Mouse (Mus musculus): ENCODE measurements at regions not wholly inside any gene's neighbourhood (a gene's known extent, or its start where the extent isn't known, plus 50 kb on each side); places are given as distances from the start of the nearest gene placed in this dataset.

- no peak for DNase-seq (ENCODE audit: low spot score)
Observed at GRCm38 (mm10) chr2:117977033-117977432, 134.6 kb upstream of the Thbs1 start.

- DNase-seq (ENCODE audit: low spot score), result no peak
Observed at GRCm38 (mm10) chr2:117980856-117981255, 130.8 kb upstream of the Thbs1 start.

- no peak for DNase-seq (ENCODE audit: low spot score)
Observed at GRCm38 (mm10) chr2:117984569-117984968, 127.1 kb upstream of the Thbs1 start.

- no peak for DNase-seq (ENCODE audit: low spot score)
Observed at GRCm38 (mm10) chr2:117987426-117988215, 124.1 kb upstream of the Thbs1 start.

- DNase-seq (ENCODE audit: low spot score), result no peak
Observed at GRCm38 (mm10) chr2:117988396-117989173, 123.1 kb upstream of the Thbs1 start.

GRCm38 (mm10) chr2:117989215-117989614 lies 122.5 kb upstream of the Thbs1 start:
- DNase-seq (ENCODE audit: low spot score), result no peak

- no peak for DNase-seq (ENCODE audit: low spot score)
Observed at GRCm38 (mm10) chr2:117996130-117997083, 115.3 kb upstream of the Thbs1 start.

- no peak for DNase-seq (ENCODE audit: low spot score)
Observed at GRCm38 (mm10) chr2:117999641-118000040, 112.0 kb upstream of the Thbs1 start.

GRCm38 (mm10) chr2:118004191-118004590 lies 107.5 kb upstream of the Thbs1 start:
- DNase-seq (ENCODE audit: low spot score), result no peak

GRCm38 (mm10) chr2:118007539-118008427 lies 103.9 kb upstream of the Thbs1 start:
- DNase-seq (ENCODE audit: low spot score), result no peak

GRCm38 (mm10) chr2:118011679-118012078 lies 100.0 kb upstream of the Thbs1 start:
- no peak for DNase-seq (ENCODE audit: low spot score)

- DNase-seq (ENCODE audit: low spot score), result no peak
Observed at GRCm38 (mm10) chr2:118012211-118012610, 99.5 kb upstream of the Thbs1 start.

- no peak for DNase-seq (ENCODE audit: low spot score)
Observed at GRCm38 (mm10) chr2:118013156-118013555, 98.5 kb upstream of the Thbs1 start.

- no peak for DNase-seq (ENCODE audit: low spot score)
Observed at GRCm38 (mm10) chr2:118015182-118015581, 96.5 kb upstream of the Thbs1 start.

- DNase-seq (ENCODE audit: low spot score), result no peak
Observed at GRCm38 (mm10) chr2:118025829-118026735, 85.6 kb upstream of the Thbs1 start.

GRCm38 (mm10) chr2:118028881-118029280 lies 82.8 kb upstream of the Thbs1 start:
- DNase-seq (ENCODE audit: low spot score), result no peak

GRCm38 (mm10) chr2:118029470-118030108 lies 82.1 kb upstream of the Thbs1 start:
- no peak for DNase-seq (ENCODE audit: low spot score)

GRCm38 (mm10) chr2:118031662-118032061 lies 80.0 kb upstream of the Thbs1 start:
- no peak for DNase-seq (ENCODE audit: low spot score)

- no peak for DNase-seq (ENCODE audit: low spot score)
Observed at GRCm38 (mm10) chr2:118033377-118033776, 78.3 kb upstream of the Thbs1 start.

- DNase-seq (ENCODE audit: low spot score), result no peak
Observed at GRCm38 (mm10) chr2:118034026-118034425, 77.7 kb upstream of the Thbs1 start.
